Mouse (Mus musculus) liver, embryonic 14.5 days (tissue): Measurements from ENCODE around the gene Cx3cl1. TPM values are rescaled to one million over a fixed set of nuclear protein-coding genes. Genes with fewer than 3 reads are reported as not detected.

ENCODE experiments used
- ATAC-seq: fragments of 200-750 bp; cut with Nextera tagmentation; 2 replicates; pipeline ENCODE4 v1.8.0; 2017; ENCODE audit warnings: moderate number of reproducible peaks, mild to moderate bottlenecking, moderate library complexity; ENCODE audit not compliant: insufficient read depth
- DNase-seq, 3 experiments: peaks; one replicate each; pipeline ENCODE4 v3.0.0-alpha.2; 2012 to 2013; ENCODE audit warnings: low read depth in 3 of 3, low spot score in 3 of 3
- H3K27ac ChIP-seq: fragments of 300-500 bp; sonication (generic); 2 replicates; pipeline ENCODE4 v1.5.1; 2014; ENCODE audit warnings: moderate library complexity, mild to moderate bottlenecking, control low read depth, inconsistent platforms
- H3K27me3 ChIP-seq: fragments of 300-500 bp; sonication (generic); 2 replicates; pipeline ENCODE4 v1.6.1; 2014; ENCODE audit warnings: mild to moderate bottlenecking, low read length, moderate library complexity; ENCODE audit not compliant: control insufficient read depth, insufficient read depth
- H3K36me3 ChIP-seq: fragments of 300-500 bp; sonication (generic); replicated peaks from 2 replicates; pipeline ENCODE4 v1.6.1; 2014; ENCODE audit warnings: low read depth; ENCODE audit not compliant: control insufficient read depth, insufficient read depth
- H3K4me1 ChIP-seq, 2 experiments: fragments of 200-500 bp in 1 of 2; fragments of 300-500 bp in 1 of 2; sonication (generic) in 1 of 2; replicated peaks; 2 replicates each; pipeline ENCODE4 v1.6.1; 2012 to 2014; ENCODE audit warnings: antibody characterized with exemption in 1 of 2, inconsistent platforms in 1 of 2, low read length in 1 of 2; ENCODE audit not compliant: control insufficient read depth in 2 of 2, insufficient read depth in 2 of 2
- H3K4me2 ChIP-seq: fragments of 300-500 bp; sonication (generic); 2 replicates; pipeline ENCODE4 v1.6.1; 2014; ENCODE audit warnings: low read depth, mild to moderate bottlenecking, control low read depth, moderate library complexity
- H3K4me3 ChIP-seq, 2 experiments: fragments of 200-500 bp in 1 of 2; fragments of 300-500 bp in 1 of 2; sonication (generic) in 1 of 2; 2 replicates each; pipeline ENCODE4 v1.5.1; 2012 to 2014; ENCODE audit warnings: low read depth in 2 of 2, low read length in 2 of 2, mild to moderate bottlenecking in 2 of 2, control low read depth in 1 of 2, inconsistent platforms in 1 of 2, moderate library complexity in 1 of 2; ENCODE audit not compliant: insufficient read depth in 1 of 2
- H3K9ac ChIP-seq: fragments of 300-500 bp; sonication (generic); replicated peaks from 2 replicates; pipeline ENCODE4 v1.6.1; 2014; ENCODE audit warnings: mild to moderate bottlenecking, control low read depth, moderate library complexity
- H3K9me3 ChIP-seq: fragments of 300-500 bp; sonication (generic); 2 replicates; pipeline ENCODE4 v1.6.1; 2016; ENCODE audit warnings: low read length, mixed read lengths; ENCODE audit not compliant: control insufficient read depth
- CTCF ChIP-seq: IDR thresholded peaks from 2 replicates; pipeline ENCODE4 v1.5.1; 2016; ENCODE audit warnings: antibody characterized with exemption, low read depth, control low read depth
- EP300 ChIP-seq: IDR thresholded peaks from 2 replicates; pipeline ENCODE4 v1.6.1; 2016; ENCODE audit warnings: antibody characterized with exemption, low read depth
- WGBS: fragments of 180-500 bp; shearing (Covaris S2); extraction: QIAGEN DNeasy Blood & Tissue Kit; methylation state at CpG from one replicate; pipeline ENCODE4 v1.1.7; 2014; ENCODE audit not compliant: insufficient replicate concordance; 5-methylcytosine and 5-hydroxymethylcytosine counted together
- polyA plus RNA-seq, 2 experiments: library from polyadenylated mRNA; depleted of rRNA in 1 of 2; stranded (reverse) in 1 of 2; unstranded in 1 of 2; fragments of >200 nt; fragmentation: Nextera tagmentation in 1 of 2; extraction: Ambion mirVana in 1 of 2; gene quantifications; 2 replicates each; pipeline versions ENCODE4 v1.2.1 to v1.2.3; 2012 to 2014

Gene Cx3cl1
- polyA plus RNA-seq, 2 experiments = 0.12 to 0.34 TPM

GRCm38 (mm10) chr8:94781155-94781837, 9.5 kb downstream of the Cx3cl1 start:
- TF ChIP-seq CTCF = no peak
- no peak overlapping the region for H3K4me3 ChIP-seq
- no peaks in the 10 kb centered on the region for H3K36me3 ChIP-seq
- peaks cover 21 to 27% of the 10 kb centered on the region in 2 experiments for H3K4me1 ChIP-seq
- H3K27ac ChIP-seq = no peak overlapping the region
- no peaks in the 10 kb centered on the region; the same call in 1 of the 2 replicates for H3K27me3 ChIP-seq
- no peak overlapping the region for H3K9ac ChIP-seq
- WGBS = 48% methylated on average over 7 of the region's 7 CpGs
- no peak for ATAC-seq
- H3K4me2 ChIP-seq = no peak overlapping the region
- no peak for DNase-seq
- H3K9me3 ChIP-seq = no peaks in the 10 kb centered on the region

GRCm38 (mm10) chr8:94781838-94782235, 10.0 kb downstream of the Cx3cl1 start:
- Histone ChIP-seq H3K4me1 (peaks cover 26 to 32% of the 10 kb centered on the region in 2 experiments), H3K9me3 (no peaks in the 10 kb centered on the region), H3K4me3 (no peak overlapping the region), H3K36me3 (no peaks in the 10 kb centered on the region), H3K4me2 (no peak overlapping the region), H3K27ac (no peak overlapping the region), H3K9ac (no peak overlapping the region), H3K27me3 (no peaks in the 10 kb centered on the region; the same call in 1 of the 2 replicates)
- DNase-seq (no peak), ATAC-seq (no peak)
- 17% methylated on average over 11 of the region's 11 CpGs for WGBS
- no peak for TF ChIP-seq EP300
- TF ChIP-seq CTCF = no peak

GRCm38 (mm10) chr8:94783890-94784289, 12.1 kb downstream of the Cx3cl1 start:
- 40% methylated on average over 4 of the region's 4 CpGs for WGBS
- Histone ChIP-seq H3K4me1 (peaks cover 46 to 49% of the 10 kb centered on the region in 2 experiments), H3K4me2 (no peak overlapping the region), H3K4me3 (no peak overlapping the region), H3K9me3 (no peaks in the 10 kb centered on the region), H3K9ac (no peak overlapping the region), H3K36me3 (no peaks in the 10 kb centered on the region), H3K27ac (no peak overlapping the region), H3K27me3 (no peaks in the 10 kb centered on the region; the same call in 1 of the 2 replicates)
- DNase-seq (no peak), ATAC-seq (no peak)
- TF ChIP-seq EP300 (no peak), CTCF (no peak)

GRCm38 (mm10) chr8:94785247-94785985, 13.6 kb downstream of the Cx3cl1 start:
- ATAC-seq = no peak
- peaks cover 46 to 52% of the 10 kb centered on the region in 2 experiments for H3K4me1 ChIP-seq

GRCm38 (mm10) chr8:94785995-94786595, 14.3 kb downstream of the Cx3cl1 start:
- Histone ChIP-seq H3K4me3 (no peak overlapping the region), H3K27ac (peak overlapping the region; percentile 99), H3K36me3 (no peaks in the 10 kb centered on the region), H3K9ac (no peak overlapping the region), H3K9me3 (no peaks in the 10 kb centered on the region), H3K4me2 (no peak overlapping the region; the same call in 1 of the 2 replicates), H3K27me3 (no peaks in the 10 kb centered on the region; the same call in 1 of the 2 replicates), H3K4me1 (peaks cover 41 to 49% of the 10 kb centered on the region in 2 experiments)
- no peak for DNase-seq
- no peak for TF ChIP-seq EP300
- no peak for TF ChIP-seq CTCF
- WGBS = 66% methylated on average over 6 of the region's 6 CpGs
- no peak for ATAC-seq

More at GRCm38 (mm10) chr8:94785247-94785985, 13.6 kb downstream of the Cx3cl1 start:
- H3K27ac ChIP-seq = no peak overlapping the region
- no peak overlapping the region for H3K9ac ChIP-seq
- 48% methylated on average over 12 of the region's 12 CpGs for WGBS
- no peaks in the 10 kb centered on the region for H3K9me3 ChIP-seq
- DNase-seq = peak; percentile 55 to 72 (median 55)
- no peaks in the 10 kb centered on the region; the same call in 1 of the 2 replicates for H3K27me3 ChIP-seq
- H3K4me3 ChIP-seq = no peak overlapping the region
- peak; percentile 91 for TF ChIP-seq CTCF
- TF ChIP-seq EP300 = no peak
- H3K4me2 ChIP-seq = no peak overlapping the region
- H3K36me3 ChIP-seq = no peaks in the 10 kb centered on the region
